31 mouse cellular contexts compared by ENCODE assay signal in genomic region chr10:86810612-86811011, GRCm38 (mm10). TPM values are rescaled to one million over a fixed set of nuclear protein-coding genes. Genes with fewer than 3 reads are reported as not detected.
"Had no signal": no experiment of that assay in that cellular context is flagged by ENCODE, and none has a peak within 500 bp of the region (broad histone marks: within the 10 kb centered on the region; RNA-seq: fewer than 3 reads in every experiment).

No protein-coding gene starts in this region.

- H3K4me1 ChIP-seq: intestine, embryonic 15.5 days; liver, embryonic 15.5 days had no signal

- H3K9ac ChIP-seq: forebrain, postnatal 0 days; heart, embryonic 13.5 days; heart, embryonic 15.5 days; hindbrain, embryonic 14.5 days; intestine, embryonic 15.5 days; limb, embryonic 12.5 days; liver, embryonic 13.5 days; liver, embryonic 15.5 days; liver, postnatal 0 days had no signal

- H3K4me2 ChIP-seq: heart, embryonic 11.5 days; heart, embryonic 13.5 days; heart, embryonic 15.5 days; hindbrain, embryonic 14.5 days; intestine, embryonic 15.5 days; limb, embryonic 12.5 days; liver, embryonic 11.5 days; liver, embryonic 13.5 days; liver, embryonic 15.5 days had no signal

- H3K27ac ChIP-seq: heart, adult 2 months; heart, embryonic 13.5 days; heart, embryonic 15.5 days; hindbrain, embryonic 14.5 days; intestine, embryonic 15.5 days; left cerebral cortex, adult 2 months; limb, embryonic 10.5 days; limb, embryonic 12.5 days; liver, embryonic 13.5 days; liver, embryonic 15.5 days had no signal

- H3K4me3 ChIP-seq: heart, adult 2 months; heart, embryonic 13.5 days; heart, embryonic 15.5 days; intestine, embryonic 15.5 days; left cerebral cortex, adult 2 months; limb, embryonic 10.5 days; limb, embryonic 12.5 days; liver, embryonic 13.5 days; liver, embryonic 15.5 days had no signal

- H3K36me3 ChIP-seq: intestine, embryonic 15.5 days; limb, embryonic 10.5 days; limb, embryonic 12.5 days; liver, embryonic 13.5 days; liver, embryonic 15.5 days had no signal

- H3K27me3 ChIP-seq: heart, embryonic 13.5 days; heart, embryonic 15.5 days; intestine, embryonic 15.5 days; liver, embryonic 13.5 days; liver, embryonic 15.5 days had no signal

- H3K9me3 ChIP-seq: heart, embryonic 13.5 days; heart, embryonic 15.5 days; intestine, embryonic 15.5 days; limb, embryonic 10.5 days; limb, embryonic 12.5 days; liver, embryonic 13.5 days; liver, embryonic 15.5 days had no signal

- DNase-seq: forebrain, postnatal 0 days; gastrocnemius, postnatal 14 days; heart, adult 2 months; heart, postnatal 14 days; heart, postnatal 36 days; kidney, adult 18-20 months; kidney, adult 8-10 months; kidney, postnatal 10 days; kidney, postnatal 25 days; kidney, postnatal 4 days; liver, embryonic 13.5 days; liver, postnatal 0 days had no signal

- ATAC-seq: forebrain, postnatal 0 days; hindbrain, embryonic 16.5 days; intestine, embryonic 15.5 days; intestine, postnatal 0 days; liver, postnatal 0 days had no signal

RNA-seq across cellular contexts. Expression of gene Gm49358, which starts 46.8 kb away (rescaled TPM):
- total RNA-seq: hematopoietic stem cell, adult 5-6 weeks had no signal
- polyA plus RNA-seq: forebrain, postnatal 0 days; frontal cortex, adult 2 months; gonadal fat pad, adult 2 months; heart, adult 2 months; heart, embryonic 11.5 days; heart, embryonic 13.5 days; heart, embryonic 15.5 days; heart, postnatal 0 days; hindbrain, embryonic 11.5 days; hindbrain, embryonic 16.5 days; inflammation-experienced regulatory T-cells, adult 6 months; intestine, embryonic 15.5 days; intestine, postnatal 0 days; kidney, embryonic 16.5 days; limb, embryonic 10.5 days; limb, embryonic 12.5 days; liver, embryonic 11.5 days; liver, embryonic 13.5 days; liver, embryonic 15.5 days; liver, postnatal 0 days had no signal
